Mouse (Mus musculus): ENCODE measurements around the gene Hsf5. TPM values are rescaled to one million over a fixed set of nuclear protein-coding genes. Genes with fewer than 3 reads are reported as not detected.
A peak's percentile ranks its signal among the peaks of the same experiment; 100 is the strongest.

The Hsf5 gene
- polyA plus RNA-seq (2015; fragmentation: Nextera tagmentation; extraction: Ambion mirVana) = 0.59 and 0.63 TPM in 2 replicates

DNA sequence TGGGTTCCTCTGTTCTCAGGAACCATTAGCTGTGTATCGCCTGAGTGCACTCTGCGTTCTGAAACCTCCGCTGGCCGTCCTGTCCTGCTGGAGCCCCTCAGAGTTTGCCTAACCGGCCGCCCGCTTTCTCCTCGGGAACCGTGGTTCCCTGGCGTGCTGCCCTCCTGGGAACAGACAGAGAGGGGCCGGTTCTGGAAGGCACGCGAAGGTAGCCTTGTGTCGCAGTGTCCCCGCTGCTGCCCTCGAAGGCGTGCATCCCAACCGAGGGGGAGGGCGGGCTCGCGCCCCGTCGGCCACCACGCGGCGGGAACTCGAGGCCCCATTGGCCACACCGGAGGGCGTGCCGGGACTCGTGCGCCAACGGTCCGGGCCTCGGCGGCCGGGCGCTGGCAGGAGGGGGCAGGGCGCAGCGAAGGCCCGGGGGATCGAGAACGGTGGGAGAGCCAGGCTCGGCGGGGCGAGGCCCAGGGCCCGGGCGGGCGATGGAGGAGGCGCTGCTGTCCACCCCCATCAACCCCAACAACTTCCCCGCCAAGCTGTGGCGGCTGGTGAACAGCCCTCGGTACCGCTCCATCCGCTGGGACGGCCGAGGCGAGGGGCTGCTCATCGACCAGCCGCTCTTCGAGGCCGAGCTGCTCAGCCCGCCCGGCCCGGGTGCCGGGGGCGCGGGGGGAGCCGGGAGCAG, at the start of gene Hsf5:
Gene Hsf5, plus strand, starts transcription at position 375 of the 685 bp plus-strand sequence.
- Histone ChIP-seq H3K4me1 (replicated peaks) (no peaks in the 10 kb centered on the region; the same call in 1 of the 2 replicates), H3K9me3 (no peaks in the 10 kb centered on the region; the same call in 1 of the 2 replicates), H3K9ac (no peak within 1 kb of the TSS), H3K27ac (replicated peaks) (no peak within 1 kb of the TSS), H3K4me3 (no peak within 1 kb of the TSS), H3K27me3 (no peaks in the 10 kb centered on the region), H3K36me3 (peaks cover 86% of the 10 kb centered on the region), H3K4me2 (no peak within 1 kb of the TSS)
- ATAC-seq (ENCODE audit: low read depth) = no peak
- 89% methylated on average over 66 of the region's 69 CpGs for WGBS

DNA sequence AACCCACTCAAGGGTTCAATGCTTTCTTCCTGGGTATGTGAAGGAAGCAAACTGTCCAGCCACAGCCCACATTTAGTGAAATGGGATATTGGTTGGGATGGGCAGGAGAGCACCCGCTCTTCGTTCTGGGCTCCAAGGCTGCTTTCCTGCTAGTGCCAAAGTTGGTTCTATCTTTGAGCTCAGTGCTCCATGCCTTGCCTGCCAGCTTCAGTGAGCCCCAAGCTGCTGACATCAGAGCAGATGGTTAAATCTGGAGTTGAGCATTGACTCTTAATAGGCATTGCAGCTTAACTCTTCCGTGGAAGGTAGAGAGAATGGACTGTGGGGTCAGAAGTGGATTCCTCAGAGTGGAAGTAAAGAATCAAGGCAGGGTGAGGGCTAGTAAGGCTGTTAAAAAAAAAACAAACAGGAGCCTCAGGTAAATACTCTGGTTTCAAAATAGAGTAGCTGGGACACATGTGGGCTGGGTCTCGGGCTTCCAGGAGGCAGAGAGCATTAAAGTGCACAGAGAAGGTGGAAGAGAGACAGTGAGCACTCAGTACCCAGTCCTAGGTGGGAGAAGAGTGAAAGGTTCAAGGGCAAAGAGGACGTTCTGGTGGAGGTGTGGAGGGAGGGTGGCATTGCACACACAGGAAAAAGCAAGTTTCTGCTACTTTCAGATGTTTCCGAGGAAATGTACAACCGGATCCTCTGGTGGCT, 48.6 kb upstream of the Hsf5 start, which contains the start of gene Sept4:
Gene Sept4, plus strand, starts transcription at position 649 of the 699 bp plus-strand sequence.
- Histone ChIP-seq H3K27me3 (no peaks in the 10 kb centered on the region), H3K36me3 (no peaks in the 10 kb centered on the region), H3K9ac (no peak within 1 kb of the TSS), H3K4me1 (replicated peaks) (no peaks in the 10 kb centered on the region), H3K4me3 (no peak within 1 kb of the TSS), H3K9me3 (no peaks in the 10 kb centered on the region), H3K4me2 (no peak within 1 kb of the TSS), H3K27ac (replicated peaks) (no peak within 1 kb of the TSS)
- WGBS = 87% methylated on average over 7 of the region's 7 CpGs
- ATAC-seq (ENCODE audit: low read depth) = no peak

DNA sequence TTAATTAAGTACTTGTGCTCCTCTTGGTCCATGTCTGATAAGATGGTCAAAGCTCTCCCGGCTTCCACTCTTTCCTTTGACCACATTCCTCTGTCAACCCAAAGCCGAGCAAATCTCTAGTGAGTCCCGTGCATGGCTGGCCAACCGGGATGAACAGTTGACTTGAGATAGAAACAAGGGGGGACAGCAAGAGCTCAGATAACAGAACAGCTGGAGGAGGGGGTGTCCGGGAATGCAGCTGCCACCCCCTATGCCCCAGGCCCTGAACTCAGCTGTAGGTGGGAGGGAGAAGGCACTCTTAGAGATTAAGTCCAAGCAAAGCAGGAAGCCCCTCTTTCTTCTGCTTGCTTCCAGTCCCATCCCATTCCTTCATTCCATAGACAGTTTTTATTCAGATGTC, 46.2 kb upstream of the Hsf5 start:
- 85% methylated on average over 5 of the region's 5 CpGs for WGBS
- Histone ChIP-seq H3K9me3 (no peaks in the 10 kb centered on the region), H3K4me3 (no peak overlapping the region), H3K4me2 (no peak overlapping the region), H3K9ac (no peak overlapping the region), H3K4me1 (replicated peaks) (no peaks in the 10 kb centered on the region), H3K27me3 (no peaks in the 10 kb centered on the region), H3K27ac (replicated peaks) (no peak overlapping the region), H3K36me3 (no peaks in the 10 kb centered on the region)
- no peak for ATAC-seq (ENCODE audit: low read depth)

DNA sequence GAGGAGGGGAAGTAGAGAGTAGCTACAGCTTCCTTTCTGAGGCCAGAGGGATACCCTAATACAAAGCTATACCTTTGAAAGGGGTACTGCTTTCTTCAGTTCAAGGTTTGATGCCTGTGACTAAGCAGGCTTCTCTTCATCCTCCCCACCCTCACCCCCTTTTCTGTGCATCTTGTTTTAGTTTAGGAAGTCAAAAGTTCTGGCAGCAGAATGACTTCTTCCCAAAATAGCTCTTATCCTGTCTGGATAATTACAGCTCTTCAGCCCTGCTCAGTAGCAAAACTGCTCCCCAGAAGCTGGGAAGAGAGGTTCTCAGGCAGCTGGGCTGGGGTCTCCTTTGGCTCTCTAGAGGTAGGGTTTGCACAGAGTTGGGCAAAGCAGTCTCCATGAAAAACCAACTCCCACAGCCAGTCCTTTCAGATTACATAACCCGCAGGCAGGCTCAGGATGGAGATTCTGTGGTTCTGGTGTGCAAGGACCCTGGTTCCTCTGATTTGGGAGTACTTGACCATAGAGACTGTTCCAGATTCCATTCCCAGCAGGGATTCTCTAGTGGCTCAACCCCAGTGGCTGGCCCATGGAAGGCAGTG, 45.5 kb upstream of the Hsf5 start:
- Histone ChIP-seq H3K27me3 (no peaks in the 10 kb centered on the region), H3K9me3 (no peaks in the 10 kb centered on the region), H3K4me3 (no peak overlapping the region), H3K4me2 (no peak overlapping the region), H3K4me1 (replicated peaks) (no peaks in the 10 kb centered on the region), H3K9ac (no peak overlapping the region), H3K36me3 (no peaks in the 10 kb centered on the region), H3K27ac (replicated peaks) (no peak overlapping the region)
- 96% methylated on average over 1 of the region's 1 CpGs for WGBS
- ATAC-seq (ENCODE audit: low read depth) = no peak

DNA sequence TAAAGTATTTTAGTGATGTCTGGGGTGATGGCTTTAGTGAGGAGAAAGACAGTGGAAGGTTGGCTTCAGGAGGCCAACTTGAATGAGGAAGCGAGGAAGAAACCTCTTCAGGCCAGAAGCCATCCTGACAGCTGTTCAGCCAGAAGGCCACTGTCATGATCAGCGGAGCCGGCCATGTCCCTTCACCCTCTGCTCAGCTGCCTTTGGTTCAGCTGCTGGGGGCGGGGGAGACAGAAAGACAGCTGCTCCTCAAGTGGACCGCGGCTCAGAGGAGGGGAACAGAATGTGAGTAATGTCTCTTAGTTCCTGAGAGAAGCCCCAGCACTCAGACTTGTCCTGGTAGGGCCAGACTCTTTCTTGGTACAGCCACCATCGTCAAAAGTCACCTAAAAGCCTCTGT, 43.2 kb upstream of the Hsf5 start:
- 76% methylated on average over 7 of the region's 7 CpGs for WGBS
- H3K36me3 ChIP-seq = no peaks in the 10 kb centered on the region

DNA sequence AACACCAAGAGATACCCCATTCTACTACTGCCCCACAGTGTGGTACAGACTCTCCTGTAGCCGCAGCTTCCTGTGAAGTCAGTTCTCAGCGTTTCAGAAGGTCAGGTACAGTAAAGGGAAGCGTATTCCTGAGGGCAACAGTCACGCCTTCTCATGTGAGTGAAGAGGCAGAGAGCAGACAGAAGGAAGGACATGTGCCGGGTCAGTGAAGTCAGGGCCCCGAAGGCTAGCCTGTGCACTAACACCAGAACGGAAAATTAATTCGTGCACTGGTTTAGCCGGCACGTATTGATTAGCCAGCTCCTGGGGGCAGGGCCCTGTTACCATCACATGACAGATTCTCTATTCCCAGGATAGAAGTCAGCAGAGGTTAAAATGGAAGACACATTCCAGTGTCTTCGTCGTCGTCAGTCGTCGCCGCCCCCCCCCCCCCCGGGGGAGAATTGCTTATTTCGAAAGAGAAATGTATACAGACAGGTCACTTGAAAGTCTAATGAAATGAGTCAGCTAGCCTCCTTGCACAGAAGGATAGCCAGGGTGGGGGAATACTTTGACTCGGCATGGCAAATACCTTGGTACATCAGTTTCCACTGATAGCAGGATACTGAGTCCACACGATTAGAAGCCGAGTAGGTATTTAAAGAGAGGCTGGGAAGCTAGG, 42.3 kb upstream of the Hsf5 start:
- ATAC-seq (ENCODE audit: low read depth) = no peak
- Histone ChIP-seq H3K9ac (no peak overlapping the region), H3K4me1 (replicated peaks) (peaks cover 22% of the 10 kb centered on the region), H3K36me3 (no peaks in the 10 kb centered on the region), H3K27me3 (peaks cover 6% of the 10 kb centered on the region; the same call in 1 of the 2 replicates), H3K4me3 (no peak overlapping the region), H3K4me2 (no peak overlapping the region), H3K9me3 (no peaks in the 10 kb centered on the region), H3K27ac (replicated peaks) (no peak overlapping the region)
- WGBS = 74% methylated on average over 21 of the region's 21 CpGs

More for the DNA sequence above, 43.2 kb upstream of the Hsf5 start:
- peaks cover 15% of the 10 kb centered on the region for H3K4me1 ChIP-seq (replicated peaks)
- ATAC-seq (ENCODE audit: low read depth) = no peak
- no peak overlapping the region for H3K9ac ChIP-seq
- H3K27me3 ChIP-seq = peaks cover 6% of the 10 kb centered on the region; the same call in 1 of the 2 replicates
- no peak overlapping the region for H3K4me2 ChIP-seq
- no peaks in the 10 kb centered on the region for H3K9me3 ChIP-seq
- no peak overlapping the region for H3K27ac ChIP-seq (replicated peaks)
- H3K4me3 ChIP-seq = no peak overlapping the region

DNA sequence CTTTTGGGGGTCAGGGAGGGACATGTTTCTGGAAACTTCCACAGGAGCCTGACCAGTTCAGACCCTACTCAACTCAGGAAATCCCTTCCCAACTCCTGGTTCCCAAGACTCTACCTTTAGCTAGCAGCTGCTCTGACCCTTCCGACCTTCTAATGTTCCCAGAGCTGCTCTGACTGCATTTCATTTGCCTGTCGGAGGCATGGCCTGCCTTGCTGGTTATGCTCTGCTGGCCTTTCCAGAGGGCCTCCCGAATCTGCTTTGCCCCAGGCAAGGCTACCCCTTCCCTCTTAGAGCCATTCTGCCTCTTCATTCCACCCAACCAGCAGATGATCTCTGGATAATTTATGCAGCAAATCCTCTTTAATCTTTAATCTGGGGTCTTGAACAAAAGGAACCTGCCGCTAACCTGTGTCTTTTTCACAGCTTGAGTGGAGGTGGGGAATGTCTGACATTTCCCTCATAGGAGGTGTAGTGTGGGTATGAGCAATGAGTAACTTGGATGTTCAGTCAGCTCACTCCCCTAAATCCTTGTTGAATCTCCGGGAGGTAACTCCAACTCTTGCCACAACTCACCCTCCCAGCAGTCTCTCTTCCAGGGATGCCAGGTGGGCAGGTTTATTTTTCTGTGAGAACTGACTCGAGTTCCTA, 39.2 kb upstream of the Hsf5 start:
- peaks cover 6% of the 10 kb centered on the region; the same call in 1 of the 2 replicates for H3K27me3 ChIP-seq
- H3K4me2 ChIP-seq = peak overlapping the region; percentile 93
- peaks cover 22% of the 10 kb centered on the region for H3K4me1 ChIP-seq (replicated peaks)
- no peaks in the 10 kb centered on the region for H3K9me3 ChIP-seq
- H3K36me3 ChIP-seq = no peaks in the 10 kb centered on the region
- ATAC-seq (ENCODE audit: low read depth) = 0 out of 2 replicates have a peak, but pooled peaks have one; percentile 16
- no peak overlapping the region for H3K27ac ChIP-seq (replicated peaks)
- H3K9ac ChIP-seq = peak overlapping the region; percentile 79
- 22% methylated on average over 6 of the region's 6 CpGs for WGBS
- peak overlapping the region; percentile 62 for H3K4me3 ChIP-seq

DNA sequence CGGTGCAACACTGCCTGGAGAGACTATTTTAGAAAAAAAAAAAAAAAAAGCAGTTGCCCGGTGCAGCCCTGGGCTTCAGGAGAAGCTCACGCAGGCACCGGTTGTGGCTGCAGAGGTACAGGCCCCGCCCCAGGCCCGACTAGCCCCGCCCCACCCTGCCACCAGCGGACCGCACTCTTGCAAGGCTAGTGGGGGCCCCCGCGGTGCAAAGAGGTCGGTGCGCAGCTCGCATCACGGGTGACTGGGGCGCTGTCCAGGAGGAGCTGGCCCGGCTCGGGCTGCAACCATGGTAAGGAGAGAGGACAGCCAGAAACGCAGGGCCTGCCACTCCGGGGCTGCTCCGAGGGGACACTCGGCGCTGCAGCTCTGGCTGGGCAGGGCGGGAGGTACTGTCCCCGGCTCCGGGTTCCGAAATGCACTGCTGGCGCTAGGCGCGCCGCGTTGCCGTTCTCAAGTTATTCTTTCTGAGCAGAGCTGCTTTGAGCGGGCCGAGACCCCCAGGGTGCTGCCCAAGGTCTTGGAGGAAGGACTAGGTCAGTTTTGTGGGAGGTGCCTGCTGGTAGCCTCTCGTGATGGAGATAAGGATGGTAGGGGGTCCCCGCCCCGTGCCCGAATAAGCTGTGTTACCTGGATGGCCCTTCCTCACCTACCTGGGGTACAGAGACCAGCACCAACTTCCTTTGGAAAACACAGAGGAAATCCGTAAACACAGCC, 38.6 kb upstream of the Hsf5 start:
- Histone ChIP-seq H3K4me3 (peak overlapping the region; percentile 62), H3K27me3 (peaks cover 6% of the 10 kb centered on the region; the same call in 1 of the 2 replicates), H3K4me2 (peak overlapping the region; percentile 93), H3K27ac (replicated peaks) (peak overlapping the region; percentile 50), H3K9ac (peak overlapping the region; percentile 79), H3K9me3 (no peaks in the 10 kb centered on the region), H3K4me1 (replicated peaks) (peaks cover 22% of the 10 kb centered on the region), H3K36me3 (no peaks in the 10 kb centered on the region)
- peak; percentile 79 for ATAC-seq (ENCODE audit: low read depth)
- under 1% methylated on average over 40 of the region's 40 CpGs for WGBS

DNA sequence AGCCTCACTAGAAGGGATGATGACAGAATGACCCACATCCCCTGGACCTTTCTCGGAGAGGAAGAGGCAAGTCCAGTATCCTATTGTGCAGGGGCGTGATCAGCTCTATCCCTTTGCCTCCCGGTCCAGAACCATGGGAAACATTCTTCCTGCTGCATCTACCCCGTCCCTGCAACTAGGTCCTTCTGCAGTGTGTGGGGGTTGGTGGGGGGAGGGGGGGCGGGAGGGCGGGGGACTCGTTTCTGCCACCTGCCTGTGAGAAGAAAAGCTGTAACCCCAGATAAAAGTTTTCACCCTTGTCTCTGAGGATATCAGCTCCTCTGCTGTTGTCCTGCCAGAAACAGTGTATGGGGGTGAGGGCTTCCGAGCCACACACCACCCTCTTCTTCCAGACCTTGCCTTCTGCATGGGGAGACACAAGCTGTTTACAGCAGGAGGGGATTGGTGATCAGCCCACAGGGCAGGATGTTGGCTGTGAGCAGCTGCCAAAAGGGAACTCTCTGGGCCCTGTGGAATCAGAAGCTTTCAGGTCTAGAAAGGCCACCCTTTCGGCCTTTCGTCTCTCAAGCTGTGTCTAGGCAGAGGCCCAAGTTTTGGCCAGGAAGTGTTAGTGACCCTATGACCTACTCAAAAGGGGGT, 37.9 kb upstream of the Hsf5 start:
- Histone ChIP-seq H3K9me3 (no peaks in the 10 kb centered on the region), H3K27ac (replicated peaks) (peak overlapping the region; percentile 50), H3K27me3 (peaks cover 6% of the 10 kb centered on the region; the same call in 1 of the 2 replicates), H3K36me3 (no peaks in the 10 kb centered on the region), H3K4me1 (replicated peaks) (peaks cover 22% of the 10 kb centered on the region), H3K4me2 (peak overlapping the region; percentile 93), H3K9ac (peak overlapping the region; percentile 79), H3K4me3 (peak overlapping the region; percentile 62)
- WGBS = 15% methylated on average over 10 of the region's 10 CpGs
- peak; percentile 59; the same call in 1 of the 2 replicates for ATAC-seq (ENCODE audit: low read depth)

DNA sequence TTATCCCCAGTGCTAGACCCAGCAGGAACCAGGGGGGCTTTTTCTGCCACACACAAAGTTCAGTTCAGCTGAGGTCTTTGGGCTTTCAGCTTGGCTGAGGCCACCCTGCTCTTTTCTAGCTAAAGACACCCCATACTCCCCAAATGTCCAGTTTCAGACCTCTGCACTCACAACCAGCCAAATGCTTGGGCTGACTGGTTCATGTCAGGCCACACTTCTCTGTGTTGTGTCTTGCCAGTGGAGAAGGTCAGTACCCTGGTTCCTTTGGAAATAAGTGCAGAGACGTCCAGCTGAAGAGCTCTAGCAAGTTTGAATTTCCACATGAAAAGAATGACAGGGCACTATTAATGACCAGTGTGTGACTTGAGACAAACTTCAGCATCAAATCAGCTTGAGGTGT, 37.3 kb upstream of the Hsf5 start:
- Histone ChIP-seq H3K9ac (no peak overlapping the region), H3K27ac (replicated peaks) (peak overlapping the region; percentile 28; the same call in 1 of the 2 replicates), H3K4me2 (peak overlapping the region; percentile 93), H3K4me3 (no peak overlapping the region), H3K36me3 (no peaks in the 10 kb centered on the region), H3K27me3 (peaks cover 6% of the 10 kb centered on the region; the same call in 1 of the 2 replicates), H3K4me1 (replicated peaks) (peaks cover 22% of the 10 kb centered on the region), H3K9me3 (no peaks in the 10 kb centered on the region)
- ATAC-seq (ENCODE audit: low read depth) = no peak
- 41% methylated on average over 1 of the region's 1 CpGs for WGBS
